Mouse (Mus musculus) frontal cortex, postnatal 10 days (tissue): ENCODE data around the gene Mdm2.
"Not testable (repeated sequence)": the region's sequence is repeated elsewhere in the genome, so short reads cannot be mapped to it uniquely, and the experiment has no call there.

Experiments used
- DNase-seq, 2 experiments: peaks; one replicate each; pipeline ENCODE4 v3.0.0; 2022; ENCODE audit warnings: low spot score in 2 of 2, mixed read lengths in 1 of 2

Mdm2 gene

GRCm38 (mm10) chr10:117732962-117733592 is 22.5 kb upstream of the Mdm2 start:
- DNase-seq: no peak

- no peak for DNase-seq
Measured at GRCm38 (mm10) chr10:117732184-117732583, 21.6 kb upstream of the Mdm2 start.

GRCm38 (mm10) chr10:117731244-117732101 is 20.9 kb upstream of the Mdm2 start:
- peak in 1 of 2 experiments; percentile 44 for DNase-seq

- no peak for DNase-seq
Measured at GRCm38 (mm10) chr10:117730637-117731203, 20.2 kb upstream of the Mdm2 start.

- DNase-seq: no peak
Measured at GRCm38 (mm10) chr10:117730140-117730539, 19.6 kb upstream of the Mdm2 start.

GRCm38 (mm10) chr10:117729139-117729814 is 18.7 kb upstream of the Mdm2 start:
- no peak for DNase-seq

- no peak for DNase-seq
Measured at GRCm38 (mm10) chr10:117728574-117728973, 18.0 kb upstream of the Mdm2 start.

GRCm38 (mm10) chr10:117727518-117728110 is 17.1 kb upstream of the Mdm2 start:
- no peak for DNase-seq

GRCm38 (mm10) chr10:117726888-117727385 is 16.4 kb upstream of the Mdm2 start:
- no peak for DNase-seq

- no peak for DNase-seq
Measured at GRCm38 (mm10) chr10:117726350-117726749, 15.8 kb upstream of the Mdm2 start.

GRCm38 (mm10) chr10:117725671-117726070 is 15.1 kb upstream of the Mdm2 start:
- no peak for DNase-seq

GRCm38 (mm10) chr10:117724804-117725361 is 14.3 kb upstream of the Mdm2 start:
- no peak for DNase-seq

- no peak for DNase-seq
Measured at GRCm38 (mm10) chr10:117724136-117724718, 13.7 kb upstream of the Mdm2 start.

- DNase-seq: no peak
Measured at GRCm38 (mm10) chr10:117718161-117719119, 7.9 kb upstream of the Mdm2 start.

- no peak for DNase-seq
Measured at GRCm38 (mm10) chr10:117717583-117717982, 7.0 kb upstream of the Mdm2 start.

GRCm38 (mm10) chr10:117716686-117717085 is 6.1 kb upstream of the Mdm2 start:
- DNase-seq: no peak

- DNase-seq: not testable (repeated sequence)
Measured at GRCm38 (mm10) chr10:117715654-117716053, 5.1 kb upstream of the Mdm2 start.

GRCm38 (mm10) chr10:117714928-117715500 is 4.5 kb upstream of the Mdm2 start:
- no peak for DNase-seq

- DNase-seq: no peak
Measured at GRCm38 (mm10) chr10:117714048-117714545, 3.5 kb upstream of the Mdm2 start.
